Mouse (Mus musculus): Measurements from ENCODE around the gene Pitpnm3. TPM values are rescaled to one million over a fixed set of nuclear protein-coding genes. Genes with fewer than 3 reads are reported as not detected.

The Pitpnm3 gene
- polyA plus RNA-seq, 1 experiment from 2014 or later, result 0.35 TPM

GRCm38 (mm10) chr11:72110726-72111125 is 24.9 kb downstream of the Pitpnm3 start:
- Histone ChIP-seq H3K27ac (ENCODE audit: low read length) (no peak overlapping the region), H3K4me3 (ENCODE audit: low read length) (no peak overlapping the region), H3K4me2 (ENCODE audit: low read depth, low read length) (no peak overlapping the region), H3K27me3 (replicated peaks; ENCODE audit: control insufficient read depth, insufficient read depth, low read length) (no peaks in the 10 kb centered on the region), H3K9ac (ENCODE audit: low read depth, low read length) (no peak overlapping the region), H3K9me3 (ENCODE audit: control insufficient read depth, low read length) (no peaks in the 10 kb centered on the region), H3K4me1 (ENCODE audit: control insufficient read depth, insufficient read depth, low read length) (no peaks in the 10 kb centered on the region), H3K36me3 (ENCODE audit: control insufficient read depth, insufficient read depth, low read length) (no peaks in the 10 kb centered on the region)
- ATAC-seq, result no peak
- 53% methylated on average over 3 of the region's 3 CpGs for WGBS

DNA sequence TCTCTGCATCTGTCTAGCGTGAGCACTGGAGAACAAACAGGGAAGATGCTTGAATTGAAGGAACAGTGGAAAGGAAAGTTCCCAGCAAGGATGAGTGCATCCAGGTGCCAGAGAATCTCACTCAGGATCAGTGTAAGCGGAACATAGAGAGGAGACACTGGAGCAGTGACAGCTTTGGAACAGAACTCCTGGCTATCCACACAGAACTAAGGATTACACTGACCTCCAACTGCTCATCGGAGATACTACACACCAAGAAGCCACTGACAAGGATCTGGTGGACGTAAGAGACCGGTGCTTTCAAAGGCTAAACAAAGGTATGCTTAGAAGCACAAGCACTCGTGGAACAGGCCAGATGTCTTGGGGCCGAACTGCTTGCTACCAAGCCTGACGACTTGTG is 31.4 kb downstream of the Pitpnm3 start:
- Histone ChIP-seq H3K36me3 (ENCODE audit: control insufficient read depth, insufficient read depth, low read length) (no peaks in the 10 kb centered on the region), H3K4me1 (ENCODE audit: control insufficient read depth, insufficient read depth, low read length) (no peaks in the 10 kb centered on the region), H3K27me3 (replicated peaks; ENCODE audit: control insufficient read depth, insufficient read depth, low read length) (no peaks in the 10 kb centered on the region), H3K4me2 (ENCODE audit: low read depth, low read length) (no peak overlapping the region), H3K27ac (ENCODE audit: low read length) (no peak overlapping the region), H3K9me3 (ENCODE audit: control insufficient read depth, low read length) (no peaks in the 10 kb centered on the region), H3K9ac (ENCODE audit: low read depth, low read length) (no peak overlapping the region), H3K4me3 (ENCODE audit: low read length) (no peak overlapping the region)
- WGBS, result 60% methylated on average over 8 of the region's 8 CpGs
- no peak for ATAC-seq

GRCm38 (mm10) chr11:72103530-72103929 is 32.0 kb downstream of the Pitpnm3 start:
- Histone ChIP-seq H3K4me2 (ENCODE audit: low read depth, low read length) (no peak overlapping the region), H3K27me3 (replicated peaks; ENCODE audit: control insufficient read depth, insufficient read depth, low read length) (no peaks in the 10 kb centered on the region), H3K9ac (ENCODE audit: low read depth, low read length) (no peak overlapping the region), H3K4me3 (ENCODE audit: low read length) (no peak overlapping the region), H3K9me3 (ENCODE audit: control insufficient read depth, low read length) (no peaks in the 10 kb centered on the region), H3K36me3 (ENCODE audit: control insufficient read depth, insufficient read depth, low read length) (no peaks in the 10 kb centered on the region), H3K4me1 (ENCODE audit: control insufficient read depth, insufficient read depth, low read length) (no peaks in the 10 kb centered on the region), H3K27ac (ENCODE audit: low read length) (no peak overlapping the region)
- no peak for ATAC-seq
- WGBS, result 66% methylated on average over 7 of the region's 7 CpGs

- no peaks in the 10 kb centered on the region for H3K4me1 ChIP-seq (ENCODE audit: control insufficient read depth, insufficient read depth, low read length)
- H3K4me3 ChIP-seq (ENCODE audit: low read length), result no peak overlapping the region
- no peak for ATAC-seq
- no peak overlapping the region for H3K27ac ChIP-seq (ENCODE audit: low read length)
- no peaks in the 10 kb centered on the region for H3K36me3 ChIP-seq (ENCODE audit: control insufficient read depth, insufficient read depth, low read length)
- no peaks in the 10 kb centered on the region for H3K9me3 ChIP-seq (ENCODE audit: control insufficient read depth, low read length)
- H3K4me2 ChIP-seq (ENCODE audit: low read depth, low read length), result no peak overlapping the region
- no peaks in the 10 kb centered on the region for H3K27me3 ChIP-seq (replicated peaks; ENCODE audit: control insufficient read depth, insufficient read depth, low read length)
- WGBS, result 86% methylated on average over 4 of the region's 4 CpGs
- H3K9ac ChIP-seq (ENCODE audit: low read depth, low read length), result no peak overlapping the region
Observed at GRCm38 (mm10) chr11:72100996-72101395, 34.6 kb downstream of the Pitpnm3 start.

DNA sequence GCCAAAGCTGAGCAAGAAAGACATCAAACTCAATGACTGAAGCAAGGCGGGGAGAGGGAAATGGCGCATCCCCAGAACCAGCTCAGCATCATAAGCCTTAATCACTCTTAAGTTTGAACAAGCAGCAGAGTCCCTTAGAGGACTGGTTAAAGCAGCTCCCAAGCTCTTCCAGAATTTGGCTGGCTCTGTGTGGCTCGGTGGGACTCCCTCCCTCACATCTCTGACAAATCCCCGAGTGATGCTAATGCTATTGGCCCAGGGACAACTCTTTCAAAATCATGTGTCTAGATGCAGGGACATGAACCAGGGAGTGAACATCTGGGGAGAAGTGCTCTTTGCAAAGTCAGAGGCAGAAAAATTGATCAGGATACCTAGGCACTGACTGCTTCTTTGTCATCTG is 36.4 kb downstream of the Pitpnm3 start:
- Histone ChIP-seq H3K9me3 (ENCODE audit: control insufficient read depth, low read length) (no peaks in the 10 kb centered on the region), H3K27ac (ENCODE audit: low read length) (no peak overlapping the region), H3K27me3 (replicated peaks; ENCODE audit: control insufficient read depth, insufficient read depth, low read length) (no peaks in the 10 kb centered on the region), H3K4me2 (ENCODE audit: low read depth, low read length) (no peak overlapping the region), H3K4me3 (ENCODE audit: low read length) (no peak overlapping the region), H3K4me1 (ENCODE audit: control insufficient read depth, insufficient read depth, low read length) (no peaks in the 10 kb centered on the region), H3K9ac (ENCODE audit: low read depth, low read length) (no peak overlapping the region), H3K36me3 (ENCODE audit: control insufficient read depth, insufficient read depth, low read length) (no peaks in the 10 kb centered on the region)
- WGBS, result 66% methylated on average over 4 of the region's 4 CpGs
- no peak for ATAC-seq

DNA sequence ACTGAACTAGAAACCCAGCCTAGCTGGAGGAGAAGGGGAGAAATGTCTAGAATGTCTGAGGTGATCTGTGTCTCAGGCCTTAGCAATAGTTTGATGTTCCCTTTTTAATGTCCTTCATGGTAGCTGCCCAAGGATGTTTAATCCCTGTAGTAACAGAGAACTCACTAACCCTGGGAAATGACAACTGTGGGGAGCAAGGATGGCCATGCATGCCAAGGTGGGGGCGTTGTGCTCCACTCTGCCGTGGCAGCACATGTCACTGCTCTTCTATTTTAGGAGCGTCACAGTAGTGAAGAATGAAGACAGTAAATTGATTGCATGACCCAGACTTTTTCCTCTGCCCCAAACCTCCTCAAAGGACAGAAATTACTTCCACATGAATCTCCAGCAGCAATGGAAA is 37.6 kb downstream of the Pitpnm3 start:
- no peak overlapping the region for H3K4me3 ChIP-seq (ENCODE audit: low read length)
- no peak for ATAC-seq

DNA sequence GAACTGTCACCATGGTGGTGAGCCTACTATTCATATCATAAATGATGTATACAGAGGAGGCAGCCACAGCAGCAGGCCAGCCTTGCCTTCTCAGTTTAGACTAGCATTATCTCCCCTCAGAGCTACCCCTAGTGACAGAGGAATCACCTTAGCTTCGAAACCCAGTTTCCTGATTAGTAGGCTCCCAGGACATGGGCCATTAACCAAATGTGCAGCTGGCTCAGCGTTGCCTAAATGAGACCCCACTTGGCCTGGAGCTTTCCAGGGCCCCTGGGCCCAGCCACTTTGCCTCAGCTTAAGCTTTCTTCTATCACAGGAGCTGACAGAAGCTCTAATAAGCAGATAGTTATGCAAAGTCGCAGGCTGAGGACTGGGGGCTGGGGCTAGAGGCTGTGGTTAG is 39.6 kb downstream of the Pitpnm3 start:
- Histone ChIP-seq H3K9ac (ENCODE audit: low read depth, low read length) (no peak overlapping the region), H3K36me3 (ENCODE audit: control insufficient read depth, insufficient read depth, low read length) (no peaks in the 10 kb centered on the region), H3K9me3 (ENCODE audit: control insufficient read depth, low read length) (no peaks in the 10 kb centered on the region), H3K4me2 (ENCODE audit: low read depth, low read length) (no peak overlapping the region), H3K27me3 (replicated peaks; ENCODE audit: control insufficient read depth, insufficient read depth, low read length) (no peaks in the 10 kb centered on the region), H3K4me1 (ENCODE audit: control insufficient read depth, insufficient read depth, low read length) (no peaks in the 10 kb centered on the region), H3K4me3 (ENCODE audit: low read length) (no peak overlapping the region), H3K27ac (ENCODE audit: low read length) (no peak overlapping the region)
- ATAC-seq, result no peak
- WGBS, result 55% methylated on average over 3 of the region's 3 CpGs

More for the DNA sequence above, 37.6 kb downstream of the Pitpnm3 start:
- H3K4me1 ChIP-seq (ENCODE audit: control insufficient read depth, insufficient read depth, low read length), result no peaks in the 10 kb centered on the region
- H3K9ac ChIP-seq (ENCODE audit: low read depth, low read length), result no peak overlapping the region
- 85% methylated on average over 3 of the region's 3 CpGs for WGBS
- H3K27me3 ChIP-seq (replicated peaks; ENCODE audit: control insufficient read depth, insufficient read depth, low read length), result no peaks in the 10 kb centered on the region
- no peaks in the 10 kb centered on the region for H3K36me3 ChIP-seq (ENCODE audit: control insufficient read depth, insufficient read depth, low read length)
- H3K27ac ChIP-seq (ENCODE audit: low read length), result no peak overlapping the region
- no peak overlapping the region for H3K4me2 ChIP-seq (ENCODE audit: low read depth, low read length)
- H3K9me3 ChIP-seq (ENCODE audit: control insufficient read depth, low read length), result no peaks in the 10 kb centered on the region

- no peaks in the 10 kb centered on the region for H3K4me1 ChIP-seq (ENCODE audit: control insufficient read depth, insufficient read depth, low read length)
- WGBS, result 74% methylated on average over 7 of the region's 7 CpGs
- no peaks in the 10 kb centered on the region for H3K9me3 ChIP-seq (ENCODE audit: control insufficient read depth, low read length)
- H3K36me3 ChIP-seq (ENCODE audit: control insufficient read depth, insufficient read depth, low read length), result no peaks in the 10 kb centered on the region
- no peaks in the 10 kb centered on the region for H3K27me3 ChIP-seq (replicated peaks; ENCODE audit: control insufficient read depth, insufficient read depth, low read length)
- no peak overlapping the region for H3K27ac ChIP-seq (ENCODE audit: low read length)
- H3K4me2 ChIP-seq (ENCODE audit: low read depth, low read length), result no peak overlapping the region
- no peak overlapping the region for H3K9ac ChIP-seq (ENCODE audit: low read depth, low read length)
- no peak overlapping the region for H3K4me3 ChIP-seq (ENCODE audit: low read length)
- no peak for ATAC-seq
Observed at GRCm38 (mm10) chr11:72094442-72094841, 41.1 kb downstream of the Pitpnm3 start.

- no peak for ATAC-seq
- Histone ChIP-seq H3K4me2 (ENCODE audit: low read depth, low read length) (no peak overlapping the region), H3K4me1 (ENCODE audit: control insufficient read depth, insufficient read depth, low read length) (no peaks in the 10 kb centered on the region), H3K36me3 (ENCODE audit: control insufficient read depth, insufficient read depth, low read length) (no peaks in the 10 kb centered on the region), H3K27me3 (replicated peaks; ENCODE audit: control insufficient read depth, insufficient read depth, low read length) (no peaks in the 10 kb centered on the region), H3K9ac (ENCODE audit: low read depth, low read length) (no peak overlapping the region), H3K9me3 (ENCODE audit: control insufficient read depth, low read length) (no peaks in the 10 kb centered on the region), H3K27ac (ENCODE audit: low read length) (no peak overlapping the region), H3K4me3 (ENCODE audit: low read length) (no peak overlapping the region)
- 67% methylated on average over 8 of the region's 8 CpGs for WGBS
Observed at GRCm38 (mm10) chr11:72092390-72092789, 43.2 kb downstream of the Pitpnm3 start.

- WGBS, result 53% methylated on average over 11 of the region's 11 CpGs
- Histone ChIP-seq H3K9ac (ENCODE audit: low read depth, low read length) (no peak overlapping the region), H3K9me3 (ENCODE audit: control insufficient read depth, low read length) (no peaks in the 10 kb centered on the region), H3K4me1 (ENCODE audit: control insufficient read depth, insufficient read depth, low read length) (peaks cover 5% of the 10 kb centered on the region; the same call in 1 of the 2 replicates), H3K27ac (ENCODE audit: low read length) (no peak overlapping the region), H3K27me3 (replicated peaks; ENCODE audit: control insufficient read depth, insufficient read depth, low read length) (no peaks in the 10 kb centered on the region), H3K36me3 (ENCODE audit: control insufficient read depth, insufficient read depth, low read length) (no peaks in the 10 kb centered on the region), H3K4me2 (ENCODE audit: low read depth, low read length) (no peak overlapping the region), H3K4me3 (ENCODE audit: low read length) (no peak overlapping the region)
- ATAC-seq, result no peak
Observed at GRCm38 (mm10) chr11:72086251-72087046, 49.1 kb downstream of the Pitpnm3 start.
